Mouse (Mus musculus) large intestine, adult 2 months (tissue): ENCODE data around the gene Celsr2. TPM values are rescaled to one million over a fixed set of nuclear protein-coding genes. Genes with fewer than 3 reads are reported as not detected.
A peak's percentile ranks its signal among the peaks of the same experiment; 100 is the strongest.

ENCODE experiments used
- DNase-seq: peaks from one replicate; pipeline ENCODE4 v3.0.0-alpha.2; 2012; ENCODE audit warnings: low read depth, low spot score
- WGBS: fragments of 180-500 bp; shearing (Covaris S2); methylation state at CpG from one replicate; pipeline ENCODE4 v1.1.7; 2018; 5-methylcytosine and 5-hydroxymethylcytosine counted together
- polyA plus RNA-seq: library from polyadenylated mRNA; depleted of rRNA; stranded (reverse); fragments of >200 nt; gene quantifications from 2 replicates; pipeline ENCODE4 v1.2.3, GENCODE M21; 2012

Gene Celsr2
- polyA plus RNA-seq, 1 experiment: 1.8 TPM

DNA sequence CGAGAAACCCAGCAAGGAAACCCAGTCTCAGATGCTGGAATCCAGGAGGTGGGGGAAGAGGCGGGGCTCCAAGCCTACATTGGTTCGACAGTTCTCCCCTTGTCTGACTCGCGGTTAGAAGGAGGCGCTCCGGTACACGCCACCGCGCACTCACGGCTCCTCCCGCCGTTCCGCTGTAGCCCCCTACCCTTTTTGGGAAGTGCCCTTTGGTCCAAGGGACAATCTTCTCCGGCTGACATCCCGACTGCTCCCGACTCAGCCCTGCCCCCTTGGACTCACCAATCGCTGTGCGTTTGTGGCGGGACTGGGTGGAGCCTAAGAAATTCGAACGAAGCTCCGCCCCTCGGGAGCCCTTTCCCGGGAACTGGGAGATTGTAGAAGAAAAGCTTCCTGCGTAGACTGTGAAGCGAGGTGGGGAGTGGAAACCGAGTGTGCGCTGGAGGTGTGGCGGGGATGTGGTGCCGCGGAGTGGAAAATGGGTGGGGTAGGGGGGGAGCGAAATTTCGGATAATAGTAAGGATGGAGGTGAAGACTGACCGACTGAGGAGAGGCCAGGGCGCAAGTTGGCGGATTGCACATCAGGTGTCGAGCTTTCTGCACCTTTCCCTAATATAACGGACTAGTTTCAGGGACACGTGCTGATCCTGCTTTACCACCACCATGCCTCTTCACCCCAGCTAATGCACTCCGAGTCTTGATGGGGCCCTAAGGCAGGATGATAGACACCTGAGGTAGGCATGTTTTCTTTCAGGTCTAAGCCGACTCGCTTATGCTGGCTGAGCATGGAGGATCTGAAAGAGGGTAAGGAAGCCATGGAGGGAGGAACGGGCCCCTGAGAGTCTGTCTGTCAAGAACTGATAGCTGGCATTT lies 31.6 kb downstream of the Celsr2 start, which contains the start of gene Psrc1:
TSS of gene Psrc1 (plus strand) at position 355 of the 870 bp plus-strand sequence.
- 2% methylated on average over 44 of the region's 44 CpGs for WGBS
- DNase-seq: peak; percentile 70

DNA sequence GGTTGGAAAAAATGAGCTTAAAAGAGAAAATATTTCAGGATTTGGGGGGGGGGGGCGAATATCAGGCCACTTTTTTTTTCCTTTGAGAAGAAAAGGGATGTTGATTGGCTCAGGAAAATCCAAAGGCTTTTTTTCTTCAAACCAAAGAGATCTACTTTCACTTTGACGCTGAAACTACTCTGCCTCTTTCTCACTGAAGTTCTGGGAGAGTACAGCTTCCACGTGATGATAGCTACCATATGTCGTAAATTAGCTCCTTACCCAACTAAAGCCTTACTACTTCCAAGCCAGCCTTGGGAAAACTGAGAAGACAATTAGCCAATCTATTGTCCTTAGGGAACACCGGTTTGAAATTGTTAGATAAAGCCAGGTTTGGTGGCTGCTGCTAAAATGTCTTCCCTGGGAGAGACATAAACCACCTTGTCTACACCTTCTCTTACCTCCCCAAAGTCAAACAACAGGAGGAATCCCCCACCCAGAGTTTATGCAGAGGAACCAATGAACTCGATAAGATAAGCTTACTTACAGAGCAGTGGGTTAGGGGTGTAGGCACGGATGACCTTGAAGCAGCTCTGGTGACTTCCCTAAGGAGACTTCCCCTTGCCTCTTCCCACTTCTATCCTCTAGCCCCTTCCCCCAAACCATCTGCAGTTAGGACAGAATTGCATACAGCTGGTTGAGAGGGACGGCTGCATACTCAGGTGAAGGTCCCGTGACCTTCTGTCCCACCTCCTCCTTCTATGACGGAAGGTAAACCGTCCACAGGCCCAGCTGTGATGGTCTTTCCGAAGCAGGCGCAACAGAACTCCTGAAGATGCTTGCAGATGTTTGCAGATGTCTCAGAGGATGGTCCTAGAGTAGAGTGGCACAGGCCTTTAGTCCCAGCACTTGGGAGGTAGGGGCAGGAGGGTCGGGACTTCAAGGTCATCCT lies 33.1 kb downstream of the Celsr2 start:
- no peak for DNase-seq
- 62% methylated on average over 14 of the region's 14 CpGs for WGBS

DNA sequence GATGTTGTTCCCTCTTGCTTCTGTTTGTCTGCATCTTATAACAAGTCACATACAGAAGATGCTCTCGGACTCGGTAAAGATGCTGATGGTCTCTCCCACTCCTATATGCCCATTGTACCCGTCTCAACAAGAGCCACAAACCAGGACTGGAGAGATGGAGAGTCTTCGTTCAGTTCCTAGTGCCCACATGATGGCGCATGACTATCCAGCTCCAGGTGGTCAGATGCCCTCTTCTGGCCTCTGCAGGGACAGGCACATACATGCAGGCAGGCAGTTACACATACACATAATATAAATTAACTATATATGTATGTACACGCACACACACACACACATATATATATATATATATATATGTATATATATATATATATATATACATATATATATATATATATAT lies 34.7 kb downstream of the Celsr2 start:
- WGBS: 79% methylated on average over 6 of the region's 6 CpGs
- no peak for DNase-seq

DNA sequence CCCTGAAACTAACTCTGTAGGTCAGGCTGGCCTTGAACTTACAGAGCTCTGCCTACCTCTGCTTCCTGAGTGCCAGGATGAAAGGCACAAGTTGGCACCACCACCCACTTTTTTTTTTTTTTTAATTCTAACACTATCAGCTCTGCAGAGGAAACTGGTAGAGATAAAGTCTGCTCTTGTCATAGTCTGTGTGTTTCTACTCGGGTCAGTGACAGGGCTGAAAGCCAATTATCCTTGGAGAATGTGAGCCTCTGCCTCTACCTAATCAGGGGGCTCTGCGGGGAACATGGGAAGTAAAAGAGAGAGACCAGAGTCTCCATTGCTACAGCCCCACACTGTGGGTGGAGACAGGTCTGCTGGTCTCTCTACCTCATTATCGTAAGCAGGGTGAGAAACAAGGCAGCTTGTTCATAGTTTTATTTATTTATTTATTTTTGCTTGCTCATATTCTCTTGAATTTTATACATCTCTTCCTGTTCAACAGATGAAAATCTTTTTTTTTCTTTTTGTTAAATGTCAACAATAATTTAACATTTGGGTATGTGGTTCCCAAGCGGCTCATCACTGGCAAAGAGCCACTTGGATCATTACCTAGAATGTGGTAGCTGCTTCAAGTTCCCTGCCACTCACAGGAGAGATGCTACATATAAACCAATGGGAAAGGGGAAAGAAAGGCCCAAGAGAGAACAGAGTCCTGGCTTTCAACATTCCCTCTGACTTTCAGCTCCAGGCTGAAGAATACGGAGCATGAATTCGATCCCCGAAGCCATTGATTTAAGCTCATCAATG lies 36.3 kb downstream of the Celsr2 start:
- 83% methylated on average over 7 of the region's 7 CpGs for WGBS
- DNase-seq: no peak

DNA sequence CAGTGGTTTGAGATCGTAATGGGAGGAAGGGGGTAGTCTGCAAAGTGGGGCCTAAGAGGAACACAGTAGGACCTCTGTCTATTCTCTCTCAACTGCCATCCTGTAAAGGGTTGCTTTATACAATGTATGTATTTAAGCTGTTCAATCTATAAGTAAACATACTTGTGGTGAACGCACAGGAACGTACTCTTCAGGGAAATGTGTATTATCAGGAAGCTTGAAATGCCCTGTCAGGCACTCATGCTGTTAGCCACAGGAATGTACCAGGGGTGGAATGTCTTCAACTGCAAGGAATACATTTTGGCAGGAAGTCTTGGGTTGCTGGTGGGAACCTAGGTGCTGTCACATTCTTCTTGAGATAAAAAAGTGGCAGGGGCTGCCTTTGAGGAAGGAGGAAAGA lies 42.7 kb downstream of the Celsr2 start:
- WGBS: 43% methylated on average over 3 of the region's 3 CpGs

DNA sequence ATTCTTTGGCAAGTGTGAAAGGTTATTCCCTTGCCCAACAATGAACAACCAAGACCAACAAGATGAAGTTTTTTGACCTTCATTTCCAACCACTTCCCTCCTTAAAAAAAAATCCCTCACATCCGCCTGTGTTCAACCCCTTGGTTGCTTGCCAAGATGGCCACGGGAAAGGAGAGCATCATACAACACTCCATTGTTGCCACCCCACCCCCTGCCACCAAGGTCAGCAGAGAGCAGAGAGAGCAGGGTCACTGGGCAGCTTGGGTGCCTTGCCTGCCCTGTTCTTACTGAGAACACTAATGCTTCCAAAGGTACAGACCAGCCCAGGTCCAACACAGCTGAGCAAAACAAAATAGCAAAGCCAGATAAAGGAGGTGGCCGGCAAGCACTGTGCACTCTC lies 43.1 kb downstream of the Celsr2 start:
- 18% methylated on average over 3 of the region's 3 CpGs for whole genome bisulfite sequencing
- no peak for DNase-seq

More for the DNA sequence above, 42.7 kb downstream of the Celsr2 start:
- DNase-seq: no peak

DNA sequence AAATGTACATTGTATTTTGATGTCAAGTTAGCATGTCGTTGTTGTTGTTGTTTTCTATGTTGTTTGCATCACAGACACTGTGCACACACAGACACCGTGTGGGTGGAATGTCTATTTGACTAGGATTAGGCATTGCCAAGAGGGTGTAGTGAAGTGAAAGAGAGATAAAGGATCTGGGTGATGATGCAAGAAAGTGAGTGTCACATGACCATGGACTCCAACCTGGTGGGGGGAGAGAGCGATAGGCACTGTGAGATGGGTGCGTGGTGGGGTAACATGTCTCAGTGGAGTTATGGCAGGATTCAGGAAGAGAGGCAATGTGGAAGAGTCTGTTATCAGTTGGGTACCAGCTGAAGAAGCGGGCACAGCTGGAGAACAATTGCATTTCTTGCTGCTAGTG lies 46.6 kb downstream of the Celsr2 start:
- DNase-seq: no peak
- WGBS: 72% methylated on average over 5 of the region's 5 CpGs

DNA sequence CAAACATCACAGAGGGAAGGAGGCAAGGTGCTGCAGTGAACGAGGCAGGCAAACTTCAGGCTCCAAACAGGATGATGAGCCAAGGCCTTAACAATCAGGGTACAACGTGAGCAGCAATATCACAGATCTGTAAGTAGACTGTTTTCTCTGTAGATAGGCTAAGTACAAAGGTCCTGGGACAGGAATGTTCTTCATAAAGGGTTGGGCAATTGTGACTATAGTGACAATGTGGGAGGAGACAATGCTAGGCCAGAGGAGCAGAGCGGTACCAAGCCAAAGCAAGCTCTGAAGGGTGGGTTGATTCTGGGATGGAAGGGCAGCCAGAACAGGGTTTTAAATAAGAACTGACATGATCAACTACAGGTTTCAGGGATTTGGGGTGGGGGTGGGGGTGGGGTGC lies 47.5 kb downstream of the Celsr2 start:
- 37% methylated on average over 3 of the region's 3 CpGs for WGBS
- DNase-seq: no peak

DNA sequence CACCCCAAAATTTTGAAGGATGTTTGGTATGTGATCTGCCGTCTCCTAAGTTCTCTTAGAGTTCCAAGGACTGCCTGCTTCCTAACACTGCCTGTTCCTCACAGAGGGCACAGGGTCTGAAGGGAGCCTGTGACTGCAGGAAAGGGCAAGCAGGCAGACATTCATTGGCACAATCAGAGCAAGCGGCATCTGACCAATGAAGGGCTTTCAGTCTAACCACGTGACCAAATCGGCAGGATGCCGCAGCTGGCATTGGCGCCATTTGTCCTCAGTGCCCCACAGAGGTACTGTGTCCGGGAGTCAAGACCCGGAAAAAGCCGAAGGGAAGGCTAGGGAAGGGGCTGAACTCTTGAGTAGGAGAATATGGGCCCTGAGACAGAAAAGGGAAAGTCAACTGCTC lies 48.2 kb downstream of the Celsr2 start:
- WGBS: 70% methylated on average over 9 of the region's 9 CpGs
- DNase-seq: no peak

DNA sequence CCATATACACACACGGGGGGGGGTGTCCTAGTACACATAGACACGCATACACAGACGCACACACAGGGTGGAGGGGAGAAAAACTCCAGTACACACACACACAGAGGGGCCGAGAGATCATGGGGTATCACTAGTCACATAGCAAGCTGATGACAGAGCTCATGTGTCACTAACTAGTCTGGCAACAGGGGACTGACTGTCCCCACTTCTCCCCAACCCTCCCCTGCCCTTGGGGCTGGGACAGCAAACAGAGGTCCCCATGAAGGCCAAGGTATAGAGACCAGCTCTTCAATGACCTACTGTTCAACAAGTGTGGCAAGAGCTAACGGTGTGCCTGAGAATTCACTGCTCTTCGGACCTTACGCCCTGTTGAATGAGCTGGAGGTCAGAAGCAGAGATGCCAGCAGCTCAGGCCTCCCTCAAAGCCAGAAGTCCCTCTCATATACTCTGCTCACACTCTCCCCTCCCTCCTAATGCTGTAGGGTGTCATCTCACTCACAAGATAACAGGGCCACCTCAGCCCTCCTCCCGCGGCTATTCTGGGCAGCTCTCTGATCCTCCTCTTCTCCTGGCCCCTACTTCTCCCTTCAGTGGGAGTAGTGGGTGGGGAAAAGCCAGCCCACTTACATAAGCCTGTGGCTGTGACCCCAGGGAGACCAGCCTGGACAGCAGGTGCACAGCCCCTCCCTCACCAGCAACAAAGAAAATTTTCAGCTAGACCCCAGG lies 50.9 kb downstream of the Celsr2 start, which contains the start of gene Mybphl:
TSS of gene Mybphl (plus strand) at position 642 of the 726 bp plus-strand sequence.
- WGBS: 58% methylated on average over 9 of the region's 9 CpGs
- DNase-seq: no peak

DNA sequence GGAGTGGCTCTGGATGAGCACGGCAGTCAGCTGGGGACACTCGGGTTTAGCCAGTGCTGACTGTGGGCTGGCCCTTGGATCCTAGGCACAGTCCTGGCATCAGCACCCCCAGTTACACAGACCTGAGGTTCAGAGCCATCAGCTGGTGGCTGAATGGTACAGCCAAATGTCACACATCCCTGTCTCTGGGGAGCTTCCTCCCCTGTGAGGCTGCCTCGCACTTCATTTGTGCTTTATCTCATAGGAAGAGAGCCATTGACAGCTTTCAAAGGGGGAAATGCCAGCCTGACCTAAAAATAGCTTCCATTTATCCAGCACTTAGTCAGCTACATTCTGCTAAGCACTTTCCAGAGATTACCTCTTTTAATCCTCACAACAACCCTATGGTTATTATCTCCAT lies 51.7 kb downstream of the Celsr2 start:
- DNase-seq: no peak
- 76% methylated on average over 3 of the region's 3 CpGs for WGBS

DNA sequence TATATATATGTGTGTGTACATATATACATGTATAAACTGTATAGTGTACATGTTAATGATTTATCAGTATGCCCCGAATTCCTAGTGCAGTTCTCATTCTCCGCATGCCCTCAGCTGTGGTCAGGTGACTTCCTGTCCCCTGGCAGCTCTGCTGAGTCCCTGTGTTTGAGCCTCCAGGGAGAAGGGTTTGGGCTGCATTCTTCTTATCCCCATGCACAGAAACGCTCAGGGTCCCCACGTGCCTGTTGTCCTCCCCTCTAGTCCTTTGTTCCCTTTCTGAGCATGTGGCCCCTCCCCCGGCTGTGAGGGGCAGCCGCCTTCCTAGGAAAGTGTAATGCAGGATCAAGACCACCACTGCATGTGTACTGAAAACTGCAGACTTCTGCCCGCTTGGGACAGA lies 54.5 kb downstream of the Celsr2 start:
- no peak for DNase-seq
- WGBS: 27% methylated on average over 7 of the region's 7 CpGs

DNA sequence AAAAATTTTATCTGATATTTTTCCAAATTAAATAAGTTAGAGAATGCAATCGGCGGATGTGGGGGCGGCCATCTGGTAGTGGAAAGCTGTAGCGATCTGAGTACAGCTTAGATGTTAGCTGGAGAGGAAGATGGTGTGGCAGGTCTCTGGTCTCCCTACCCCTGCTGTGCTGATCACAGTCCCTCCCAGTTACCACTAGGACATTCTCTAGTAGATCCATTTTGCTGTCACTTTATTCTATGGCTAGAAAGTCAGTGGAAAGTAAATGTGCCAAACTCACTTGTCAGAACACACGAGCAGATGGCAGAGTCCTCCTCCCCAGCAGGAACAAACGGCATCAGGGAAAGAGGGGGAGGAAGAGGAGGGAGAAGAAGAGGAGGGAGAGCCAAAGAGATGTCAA lies 56.9 kb downstream of the Celsr2 start:
- 80% methylated on average over 6 of the region's 6 CpGs for WGBS
- DNase-seq: no peak

DNA sequence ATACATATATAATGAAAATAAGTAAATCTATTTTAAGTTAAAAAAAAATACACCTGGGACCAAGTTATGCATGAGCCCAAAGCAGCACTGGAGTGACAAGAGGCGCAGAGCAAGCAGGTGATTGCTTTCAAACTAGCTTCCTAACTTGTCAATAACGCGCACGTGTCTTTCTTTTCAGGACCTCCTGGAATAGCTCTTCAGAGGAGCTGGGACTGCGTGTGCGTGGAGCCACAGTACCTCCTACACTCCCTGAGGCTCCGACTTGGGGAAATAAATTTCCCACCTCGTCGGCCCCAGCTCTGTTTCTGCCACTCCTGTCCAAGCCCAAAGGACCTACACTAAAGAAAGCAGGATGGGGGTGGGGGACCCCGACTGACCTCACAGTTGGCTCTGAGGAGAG lies 58.3 kb downstream of the Celsr2 start:
- 92% methylated on average over 10 of the region's 10 CpGs for WGBS
- DNase-seq: no peak

DNA sequence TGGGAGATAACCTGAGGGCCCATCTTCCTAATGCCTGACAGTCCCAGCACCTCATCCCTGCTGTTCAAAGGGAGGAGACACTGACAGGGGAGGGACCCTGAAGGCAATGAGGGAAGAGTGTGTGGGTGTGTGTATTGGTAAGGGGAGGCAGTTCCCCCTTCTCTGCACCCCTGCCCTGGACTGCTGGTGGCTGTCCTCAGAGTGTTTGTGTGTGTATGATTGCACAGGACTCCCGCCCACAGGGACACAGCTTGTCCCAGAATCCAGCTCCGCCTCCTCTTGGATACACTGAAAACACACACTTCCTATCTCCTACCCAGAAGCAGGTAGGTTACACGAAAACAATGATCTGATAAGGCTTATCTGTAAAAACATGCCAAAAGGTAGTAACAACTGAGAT lies 60.1 kb downstream of the Celsr2 start:
- DNase-seq: no peak
- WGBS: 74% methylated on average over 3 of the region's 3 CpGs

DNA sequence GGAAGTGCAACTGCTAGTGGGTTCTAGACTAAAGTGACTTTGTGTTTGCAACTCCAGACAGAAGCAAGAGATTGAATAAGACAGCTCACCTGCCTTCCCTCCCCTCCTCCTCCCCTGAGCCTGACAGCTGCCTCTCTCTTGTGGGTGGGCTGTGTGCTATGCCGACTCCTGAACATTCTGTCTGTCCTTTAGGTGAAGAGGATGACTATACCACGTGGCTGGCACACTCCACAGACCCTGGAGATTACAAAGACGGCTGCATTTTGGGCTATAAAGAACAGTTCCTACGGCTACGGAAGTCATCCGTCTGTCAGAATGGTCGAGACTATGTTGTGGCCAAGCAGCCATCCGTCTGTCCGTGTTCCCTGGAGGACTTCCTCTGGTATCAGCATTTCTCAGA lies 67.0 kb downstream of the Celsr2 start:
- WGBS: 83% methylated on average over 9 of the region's 9 CpGs

DNA sequence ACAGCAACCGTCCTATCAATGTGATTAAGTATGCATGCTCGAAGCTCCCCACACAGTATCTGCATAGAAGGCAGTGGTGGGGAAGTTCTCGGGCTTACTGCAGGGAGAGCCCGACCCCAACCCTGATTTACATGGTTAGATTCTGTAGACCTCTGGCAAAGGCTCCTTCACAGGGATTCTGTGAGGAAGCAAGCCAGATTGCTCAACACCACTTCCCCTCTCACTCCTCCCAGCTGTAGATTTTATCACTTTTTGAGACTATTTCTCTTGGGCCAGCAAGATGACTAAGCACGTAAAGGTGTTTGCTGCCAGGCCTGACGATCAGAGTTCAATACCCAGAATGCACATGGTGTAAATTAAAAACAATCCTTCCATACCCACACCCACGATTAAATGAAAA lies 69.5 kb downstream of the Celsr2 start:
- DNase-seq: no peak
- 61% methylated on average over 7 of the region's 7 CpGs for WGBS

More for the DNA sequence above, 67.0 kb downstream of the Celsr2 start:
- DNase-seq: no peak

DNA sequence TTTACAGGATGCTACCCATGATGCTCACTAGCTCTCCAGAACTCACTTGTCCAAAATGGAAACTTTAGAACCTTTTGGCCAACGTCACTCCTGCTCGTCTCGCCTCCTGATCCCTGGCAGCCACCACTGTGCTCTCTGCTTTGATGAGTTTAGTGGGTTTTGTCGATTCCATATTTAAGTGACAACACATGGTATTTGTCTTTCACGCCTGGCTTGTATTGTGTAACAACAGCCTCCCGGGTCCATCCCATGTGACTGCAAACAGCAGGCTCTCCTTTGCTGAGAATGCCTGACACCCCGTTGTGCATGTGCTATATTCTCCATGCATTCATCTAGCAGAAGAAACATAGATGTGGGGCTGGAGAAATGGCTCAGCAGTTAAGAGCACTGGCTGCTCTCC lies 73.2 kb downstream of the Celsr2 start:
- WGBS: 86% methylated on average over 7 of the region's 7 CpGs
- DNase-seq: no peak

DNA sequence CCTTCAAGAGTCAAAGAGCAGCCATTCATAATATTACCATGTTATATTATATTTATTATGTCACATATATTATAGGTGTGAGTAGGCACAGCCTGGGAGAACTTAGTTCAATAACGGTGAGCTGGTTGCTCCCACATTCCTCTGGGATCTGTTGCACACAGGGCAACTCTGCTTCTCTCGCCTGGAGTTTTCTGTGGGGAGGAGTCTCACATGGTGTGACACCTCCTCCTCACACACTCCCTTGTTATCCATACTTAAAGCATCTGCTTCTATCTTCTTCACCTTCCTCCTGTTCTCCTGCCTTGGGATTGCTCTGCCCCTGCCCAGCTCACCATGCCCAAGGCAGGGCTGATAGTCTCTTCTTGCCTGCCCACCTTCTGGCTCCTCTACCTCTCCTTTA lies 74.3 kb downstream of the Celsr2 start:
- DNase-seq: no peak
- WGBS: 87% methylated on average over 2 of the region's 2 CpGs
